In genomic region chr14:30579882-30580281, GRCm38 (mm10) we compare ENCODE assay signal across 16 mouse cellular contexts. TPM values are rescaled to one million over a fixed set of nuclear protein-coding genes. Genes with fewer than 3 reads are reported as not detected.
DNase-seq lines count a peak whose midpoint lies in the region; ATAC-seq and TF ChIP-seq lines count a peak whose summit lies in the region.
"Had no signal": no experiment of that assay in that cellular context is flagged by ENCODE, and none has a peak within 500 bp of the region (broad histone marks: within the 10 kb centered on the region; RNA-seq: fewer than 3 reads in every experiment).

No protein-coding gene starts in this region.

- TF ChIP-seq EP300 in CH12.LX (IDR thresholded peaks at IDR 0.05; ENCODE audit: low read length): no peak

- H3K79me2 ChIP-seq in CH12.LX (replicated peaks; ENCODE audit: control insufficient read depth, extremely low read depth, insufficient read depth, poor library complexity, severe bottlenecking) (no peaks in the 10 kb centered on the region), macrophage (ENCODE audit: inconsistent target) (no peaks in the 10 kb centered on the region)

- no peaks in the 10 kb centered on the region for H3K27me3 ChIP-seq in kidney, embryonic 14.5 days (ENCODE audit: control insufficient read depth, insufficient read depth, low read length)
- no peaks in the 10 kb centered on the region for H3K27me3 ChIP-seq in CH12.LX (replicated peaks)
- H3K27me3 ChIP-seq: limb, embryonic 12.5 days; liver, embryonic 13.5 days; lung, embryonic 15.5 days; neural tube, embryonic 12.5 days had no signal

- WGBS in kidney, embryonic 14.5 days: 33% methylated on average over 5 of the region's 5 CpGs
- WGBS in macrophage (ENCODE audit: missing documents): 5% methylated on average over 5 of the region's 5 CpGs

- no peak for TF ChIP-seq RAD21 in CH12.LX (IDR thresholded peaks at IDR 0.05; ENCODE audit: low read depth, low read length)

- 0 out of 2 replicates have a peak, but pooled peaks have one; percentile 18 for ATAC-seq in kidney, embryonic 14.5 days (ENCODE audit: low FRiP score, low TSS enrichment)

- TF ChIP-seq POLR2A in CH12.LX (IDR thresholded peaks at IDR 0.05; ENCODE audit: low read depth, low read length): no peak

- no peak overlapping the region for H3K4me3 ChIP-seq in kidney, embryonic 14.5 days (ENCODE audit: low read length)
- H3K4me3 ChIP-seq in CH12.LX (replicated peaks in 1 of 3; ENCODE audit: low read depth in 2 of 3, low read length in 2 of 3, poor library complexity in 1 of 3) (no peak overlapping the region), macrophage (ENCODE audit: inconsistent target) (no peak overlapping the region)
- H3K4me3 ChIP-seq: limb, embryonic 12.5 days; liver, embryonic 13.5 days; lung, embryonic 15.5 days; neural tube, embryonic 12.5 days had no signal

- in situ Hi-C loops in CH12.LX (cut with MboI; ENCODE audit: low pct_ligation_motif_present, low pct_unique_long_range_greater_than_20kb, low sequenced_read_pairs): loop anchor here (10.0 kb wide), 1 partner anchor 275 kb away; no protein-coding TSS in a partner anchor

- H3K27ac ChIP-seq in kidney, embryonic 14.5 days (ENCODE audit: low read depth, low read length): no peak overlapping the region
- H3K27ac ChIP-seq in CH12.LX (ENCODE audit: insufficient read depth, low read depth) (no peak overlapping the region), macrophage (peak overlapping the region; percentile 92)
- H3K27ac ChIP-seq: limb, embryonic 12.5 days; liver, embryonic 13.5 days; lung, embryonic 15.5 days; neural tube, embryonic 12.5 days had no signal

- peaks cover 23% of the 10 kb centered on the region for H3K4me1 ChIP-seq in kidney, embryonic 14.5 days (ENCODE audit: control insufficient read depth, insufficient read depth, low read length)
- H3K4me1 ChIP-seq in CH12.LX (ENCODE audit: control insufficient read depth in 1 of 2, insufficient read depth in 2 of 2): peaks cover 6 to 40% of the 10 kb centered on the region in 2 experiments

- TF ChIP-seq CTCF in CH12.LX (conservative IDR thresholded peaks at IDR 0.05 in 1 of 2, IDR thresholded peaks at IDR 0.05 in 1 of 2; ENCODE audit: low read depth in 2 of 2, low read length in 2 of 2): no peak

- H3K4me2 ChIP-seq in kidney, embryonic 14.5 days (replicated peaks; ENCODE audit: low read depth, low read length): no peak overlapping the region
- no peak overlapping the region for H3K4me2 ChIP-seq in CH12.LX (ENCODE audit: insufficient read depth, low read depth, poor library complexity, severe bottlenecking)
- H3K4me2 ChIP-seq: limb, embryonic 12.5 days; liver, embryonic 13.5 days; lung, embryonic 15.5 days; neural tube, embryonic 12.5 days had no signal

- H3K9ac ChIP-seq in kidney, embryonic 14.5 days (ENCODE audit: low read depth, low read length): no peak overlapping the region
- no peak overlapping the region for H3K9ac ChIP-seq in CH12.LX (ENCODE audit: insufficient read depth, low read depth)
- H3K9ac ChIP-seq: limb, embryonic 12.5 days; liver, embryonic 13.5 days; lung, embryonic 15.5 days; neural tube, embryonic 12.5 days had no signal

- dilution Hi-C loops in CH12.LX (cut with MboI; ENCODE audit: extremely low pct_ligation_motif_present, extremely low pct_unique_long_range_greater_than_20kb, low sequenced_read_pairs): no loop called here

- peaks cover 11% of the 10 kb centered on the region; the same call in 1 of the 2 replicates for H3K36me3 ChIP-seq in kidney, embryonic 14.5 days (ENCODE audit: control insufficient read depth, insufficient read depth, low read length)
- peaks cover 8 to 23% of the 10 kb centered on the region in 2 experiments for H3K36me3 ChIP-seq in CH12.LX (replicated peaks in 1 of 2; ENCODE audit: control insufficient read depth in 1 of 2, insufficient read depth in 1 of 2, low read length in 1 of 2)
- H3K36me3 ChIP-seq in macrophage (ENCODE audit: inconsistent target): no peaks in the 10 kb centered on the region

- no peak for DNase-seq in kidney, postnatal 36 days
- no peak for DNase-seq in CH12.LX (ENCODE audit: extremely low read depth)
- DNase-seq in R1 (ENCODE audit: low read depth, low spot score): peak; percentile 77
- no peak for DNase-seq in layer of hippocampus, adult 11-12 months (ENCODE audit: low spot score)
- DNase-seq in heart, adult 8-10 months (ENCODE audit: low spot score): no peak
- DNase-seq in adrenal gland, postnatal 25 days: no peak
- DNase-seq: cerebellum, postnatal 14 days; gastrocnemius, postnatal 36 days; heart, postnatal 4 days; layer of hippocampus, adult 9-11 months; liver, embryonic 13.5 days had no signal

- no peaks in the 10 kb centered on the region for H3K9me3 ChIP-seq in kidney, embryonic 14.5 days (ENCODE audit: control insufficient read depth, low read length)
- H3K9me3 ChIP-seq in CH12.LX (replicated peaks; ENCODE audit: low read length): no peaks in the 10 kb centered on the region
- H3K9me3 ChIP-seq: limb, embryonic 12.5 days; liver, embryonic 13.5 days; lung, embryonic 15.5 days; neural tube, embryonic 12.5 days had no signal

TF ChIP-seq in CH12.LX, 34 proteins besides CTCF, POLR2A, EP300 and RAD21:
- TF ChIP-seq HCFC1 (IDR thresholded peaks at IDR 0.05; ENCODE audit: low read depth, low read length) (no peak), ZNF384 (IDR thresholded peaks at IDR 0.05; ENCODE audit: low read depth, low read length) (peak; percentile 25; the same call in 1 of the 2 replicates)
TF ChIP-seq in CH12.LX: peak in this region for 1.

RNA-seq across cellular contexts. Expression of gene Tkt, which starts 31.7 kb away (rescaled TPM):
- polyA plus RNA-seq in kidney, embryonic 14.5 days (2014; fragmentation: Nextera tagmentation; extraction: Ambion mirVana): 94.0 and 174 TPM in 2 replicates
- total RNA-seq in CH12.LX (2012; rRNA removed): 432 and 450 TPM in 2 replicates
- 420 and 456 TPM in 2 replicates for total RNA-seq in CH12.LX (2014; rRNA removed)
- polyA plus RNA-seq in CH12.LX (2012; ENCODE audit: insufficient read length, low read depth): 735 and 837 TPM in 2 replicates
- 10 to 100 TPM; 13.3 to 83.5 (median 40.9) TPM for total RNA-seq in macrophage (2018; cell fraction: chromatin; rRNA removed)
- total RNA-seq in macrophage (2018; cell fraction: cytosol; rRNA removed): 100 to 1,000 TPM; 142 to 227 (median 188) TPM
- 100 to 1,000 TPM in 4 of 26 experiments, 10 to 100 TPM in 22; 40.1 to 193 (median 72.2) TPM for total RNA-seq in macrophage (2018; cell fraction: nucleus; rRNA removed)
- polyA plus RNA-seq in macrophage (2018): 167 to 319 TPM (median 208 TPM) in 3 replicates
- total RNA-seq in heart, adult 8-10 months (2022): 10 to 100 TPM; 21.4 to 28.7 (median 28.1) TPM
- 920 and 1,133 TPM in 2 replicates for total RNA-seq in adrenal gland, postnatal 25 days (2021)

RNA-seq across cellular contexts. Expression of gene Prkcd, which starts 46.1 kb away (rescaled TPM):
- 33.4 and 37.0 TPM in 2 replicates for polyA plus RNA-seq in kidney, embryonic 14.5 days (2014; fragmentation: Nextera tagmentation; extraction: Ambion mirVana)
- total RNA-seq in CH12.LX (2012; rRNA removed): 109 and 110 TPM in 2 replicates
- total RNA-seq in CH12.LX (2014; rRNA removed): 119 and 122 TPM in 2 replicates
- 186 and 189 TPM in 2 replicates for polyA plus RNA-seq in CH12.LX (2012; ENCODE audit: insufficient read length, low read depth)
- total RNA-seq in macrophage (2018; cell fraction: chromatin; rRNA removed): 1,000 to 10,000 TPM in 23 of 26 experiments, 100 to 1,000 TPM in 3; 920 to 2,399 (median 1,316) TPM
- total RNA-seq in macrophage (2018; cell fraction: cytosol; rRNA removed): 100 to 1,000 TPM; 168 to 279 (median 213) TPM
- 1,000 to 10,000 TPM in 7 of 26 experiments, 100 to 1,000 TPM in 19; 420 to 1,209 (median 753) TPM for total RNA-seq in macrophage (2018; cell fraction: nucleus; rRNA removed)
- polyA plus RNA-seq in macrophage (2018): 108 to 303 TPM (median 176 TPM) in 3 replicates
- total RNA-seq in heart, adult 8-10 months (2022): 10 to 100 TPM in 3 of 4 experiments, 1 to 10 TPM in 1; 7.1 to 13.4 (median 11.6) TPM
- 210 and 237 TPM in 2 replicates for total RNA-seq in adrenal gland, postnatal 25 days (2021)

Comparison
In these comparisons a context has a peak if more than half of its experiments do, and no peak if none do; other contexts are left out.
1. RNA of gene Tkt, which starts 31.7 kb away (total RNA-seq): 920 to 1,133 TPM in adrenal gland, postnatal 25 days and 420 to 456 TPM in CH12.LX; 21.4 to 28.7 TPM in heart, adult 8-10 months; every median in the first group is over 10 times any median in the second.
2. RNA of gene Prkcd, which starts 46.1 kb away (total RNA-seq): 210 to 237 TPM in adrenal gland, postnatal 25 days and 109 to 122 TPM in CH12.LX; 7.1 to 13.4 TPM in heart, adult 8-10 months; every median in the first group is over 4 times any median in the second.